Mouse (Mus musculus) midbrain, embryonic 16.5 days (tissue): ENCODE results near the gene Irf1. TPM values are rescaled to one million over a fixed set of nuclear protein-coding genes. Genes with fewer than 3 reads are reported as not detected.
"Not testable (repeated sequence)": the region's sequence is repeated elsewhere in the genome, so short reads cannot be mapped to it uniquely, and the experiment has no call there.

ENCODE experiments used
- ATAC-seq: fragments of 200-750 bp; cut with Nextera tagmentation; 2 replicates; pipeline ENCODE4 v1.8.0; 2017; ENCODE audit warnings: moderate TSS enrichment
- H3K27ac ChIP-seq: fragments of 300-500 bp; sonication (generic); 2 replicates; pipeline ENCODE4 v1.5.1; 2014; ENCODE audit warnings: mild to moderate bottlenecking, low read length, mixed read lengths
- H3K27me3 ChIP-seq: fragments of 300-500 bp; sonication (generic); 2 replicates; pipeline ENCODE4 v1.6.1; 2014; ENCODE audit warnings: low read depth, low read length, mixed read lengths; ENCODE audit not compliant: control insufficient read depth, insufficient read depth
- H3K36me3 ChIP-seq: fragments of 300-500 bp; sonication (generic); 2 replicates; pipeline ENCODE4 v1.6.1; 2014; ENCODE audit warnings: mild to moderate bottlenecking, low read length, moderate library complexity, mixed read lengths; ENCODE audit not compliant: control insufficient read depth, insufficient read depth
- H3K4me1 ChIP-seq: fragments of 300-500 bp; sonication (generic); 2 replicates; pipeline ENCODE4 v1.6.1; 2014; ENCODE audit warnings: mild to moderate bottlenecking, low read length, mixed read lengths; ENCODE audit not compliant: control insufficient read depth, insufficient read depth
- H3K4me2 ChIP-seq: fragments of 300-500 bp; sonication (generic); 2 replicates; pipeline ENCODE4 v1.6.1; 2014; ENCODE audit warnings: mild to moderate bottlenecking, low read length, mixed read lengths
- H3K4me3 ChIP-seq: fragments of 300-500 bp; sonication (generic); 2 replicates; pipeline ENCODE4 v1.5.1; 2014; ENCODE audit warnings: low read depth, mild to moderate bottlenecking, low read length, moderate library complexity, mixed read lengths
- H3K9ac ChIP-seq: fragments of 300-500 bp; sonication (generic); 2 replicates; pipeline ENCODE4 v1.6.1; 2014; ENCODE audit warnings: low read depth, low read length, mixed read lengths
- H3K9me3 ChIP-seq: fragments of 300-500 bp; sonication (generic); replicated peaks from 2 replicates; pipeline ENCODE4 v1.6.1; 2014; ENCODE audit warnings: mild to moderate bottlenecking, low read length, mixed read lengths; ENCODE audit not compliant: control insufficient read depth, poor library complexity, severe bottlenecking
- WGBS: fragments of 180-500 bp; shearing (Covaris S2); extraction: QIAGEN DNeasy Blood & Tissue Kit; methylation state at CpG from one replicate; pipeline ENCODE4 v1.1.7; 2014; 5-methylcytosine and 5-hydroxymethylcytosine counted together
- polyA plus RNA-seq: library from polyadenylated mRNA; unstranded; fragments of >200 nt; fragmentation: Nextera tagmentation; extraction: Ambion mirVana; gene quantifications from 2 replicates; pipeline ENCODE4 v1.2.1, GENCODE M21; 2015

Irf1 gene
- polyA plus RNA-seq, 1 experiment from 2014 or later = 2.2 TPM

DNA sequence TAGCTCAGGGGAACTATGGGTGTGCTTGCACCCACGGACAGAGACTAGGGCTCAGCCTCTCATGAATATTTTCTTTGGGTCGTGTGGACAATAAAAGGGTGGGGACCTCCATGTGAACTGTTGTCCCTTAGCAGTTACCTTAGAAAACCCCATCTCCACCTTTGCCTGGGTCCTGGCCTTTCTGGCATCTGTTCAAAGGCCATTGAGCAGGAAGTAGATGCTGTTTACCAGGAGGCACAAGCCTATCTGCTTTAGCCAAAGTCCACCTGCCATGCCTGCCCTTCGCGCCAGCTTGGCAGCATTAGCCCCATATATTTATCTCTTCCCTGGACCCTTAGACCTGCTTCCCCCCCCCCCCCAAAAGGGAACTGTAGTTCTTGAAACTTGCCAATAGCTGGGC, 12.2 kb upstream of the Irf1 start:
- no peaks in the 10 kb centered on the region for H3K36me3 ChIP-seq
- H3K27me3 ChIP-seq = peaks cover 24% of the 10 kb centered on the region
- peaks cover 3% of the 10 kb centered on the region; the same call in 1 of the 2 replicates for H3K4me1 ChIP-seq
- H3K27ac ChIP-seq = no peak overlapping the region
- 93% methylated on average over 4 of the region's 4 CpGs for WGBS
- H3K4me2 ChIP-seq = no peak overlapping the region
- no peak overlapping the region for H3K4me3 ChIP-seq
- no peaks in the 10 kb centered on the region for H3K9me3 ChIP-seq
- ATAC-seq = no peak
- H3K9ac ChIP-seq = no peak overlapping the region

DNA sequence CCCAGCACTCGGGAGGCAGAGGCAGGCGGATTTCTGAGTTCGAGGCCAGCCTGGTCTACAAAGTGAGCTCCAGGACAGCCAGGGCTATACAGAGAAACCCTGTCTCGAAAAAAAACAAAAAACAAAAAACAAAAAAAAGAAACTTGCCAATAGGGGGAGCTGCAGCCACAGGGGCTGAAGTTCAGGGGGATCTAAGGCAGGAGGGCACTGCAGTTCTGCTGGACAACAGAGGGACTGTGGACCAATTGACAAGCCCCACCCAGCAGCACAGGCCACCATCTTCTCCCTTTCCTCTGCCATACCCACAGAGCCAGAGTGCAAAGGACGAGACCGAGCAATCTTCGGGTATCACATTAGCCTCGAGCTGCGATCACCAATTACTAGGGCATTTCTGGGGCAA, 11.8 kb upstream of the Irf1 start:
- not testable (repeated sequence) for H3K4me3 ChIP-seq, H3K36me3 ChIP-seq
- WGBS = 85% methylated on average over 9 of the region's 9 CpGs

DNA sequence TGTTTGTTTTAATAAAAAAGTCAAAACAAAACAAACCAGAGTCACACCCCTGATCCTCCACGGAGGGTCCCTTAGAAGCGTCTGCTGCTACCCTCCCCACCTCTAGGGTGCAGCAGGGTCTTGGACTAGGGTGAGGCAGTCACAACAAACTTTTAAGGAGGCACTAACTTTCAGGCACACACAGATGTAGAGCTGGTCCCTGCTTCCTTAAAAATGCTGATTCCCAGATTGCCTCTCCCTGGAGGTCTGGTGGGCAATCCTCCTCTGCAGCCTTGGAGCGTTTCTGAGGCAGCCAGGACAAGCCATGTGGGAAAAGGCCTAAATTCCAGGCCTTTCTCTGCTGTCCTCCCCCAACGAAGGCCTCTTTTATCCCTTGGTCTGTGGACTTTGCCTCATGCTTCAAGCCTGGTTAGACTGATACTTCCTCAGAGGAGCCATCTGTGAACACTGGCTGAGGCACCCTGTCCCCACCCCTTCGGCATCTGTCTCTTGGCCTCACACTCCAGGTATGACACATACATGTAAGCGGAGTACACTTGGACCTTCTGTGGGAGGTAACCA, 10.9 kb upstream of the Irf1 start:
- no peaks in the 10 kb centered on the region for H3K9me3 ChIP-seq
- H3K4me2 ChIP-seq = no peak overlapping the region
- H3K9ac ChIP-seq = no peak overlapping the region
- H3K4me3 ChIP-seq = no peak overlapping the region
- 47% methylated on average over 6 of the region's 6 CpGs for WGBS
- peaks cover 13% of the 10 kb centered on the region for H3K4me1 ChIP-seq
- H3K36me3 ChIP-seq = no peaks in the 10 kb centered on the region
- peaks cover 32% of the 10 kb centered on the region for H3K27me3 ChIP-seq
- ATAC-seq = no peak
- H3K27ac ChIP-seq = no peak overlapping the region

More for the DNA sequence above, 11.8 kb upstream of the Irf1 start:
- not testable (repeated sequence) for H3K4me1 ChIP-seq, H3K4me2 ChIP-seq, H3K9me3 ChIP-seq, H3K9ac ChIP-seq, H3K27ac ChIP-seq, ATAC-seq
- peaks cover 24% of the 10 kb centered on the region for H3K27me3 ChIP-seq

DNA sequence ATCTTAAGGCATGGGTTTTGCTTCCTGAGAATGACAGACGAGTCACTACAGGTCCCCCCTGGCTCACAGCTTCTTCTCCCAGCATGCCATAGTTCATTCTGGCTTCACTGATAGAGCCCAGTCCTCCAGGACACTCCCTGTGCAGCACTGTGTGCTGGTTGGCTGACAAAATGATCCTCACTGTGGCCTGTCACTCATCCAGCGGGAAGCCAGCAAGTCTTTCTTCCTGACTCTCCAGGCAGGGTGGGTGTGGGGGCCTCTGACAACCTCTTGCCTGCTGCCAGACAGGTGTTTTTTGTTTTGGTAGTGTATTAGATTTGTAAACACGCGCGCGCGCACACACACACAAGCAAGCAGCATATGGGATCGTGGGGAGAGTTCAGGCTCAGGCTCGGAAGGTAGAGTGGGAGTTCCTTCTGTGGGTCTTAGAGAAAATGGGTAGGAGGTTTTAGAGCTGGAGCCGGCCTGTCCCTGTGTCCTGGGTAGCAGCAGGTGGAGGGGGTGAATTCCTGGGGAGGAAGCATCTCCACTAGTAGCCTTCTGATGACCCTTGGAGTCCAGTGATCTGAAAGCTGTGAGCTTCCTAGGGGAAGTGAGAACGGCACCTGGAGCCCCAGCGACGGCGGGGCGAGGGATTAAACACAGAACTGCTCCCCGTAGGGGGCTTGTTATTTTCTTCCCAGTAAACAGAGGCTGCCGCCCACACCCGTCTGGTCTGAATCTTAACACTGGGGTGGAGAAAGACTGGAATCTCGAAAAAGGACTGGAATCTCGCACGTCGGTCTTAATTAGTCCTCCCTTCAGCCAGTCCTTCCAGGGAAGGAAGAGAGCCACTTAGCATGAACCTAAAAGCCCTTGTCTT, 10.0 kb upstream of the Irf1 start:
- Histone ChIP-seq H3K4me1 (peaks cover 15% of the 10 kb centered on the region), H3K4me3 (no peak overlapping the region), H3K36me3 (no peaks in the 10 kb centered on the region), H3K27me3 (peaks cover 32% of the 10 kb centered on the region), H3K9ac (no peak overlapping the region), H3K4me2 (no peak overlapping the region; the same call in 1 of the 2 replicates), H3K27ac (no peak overlapping the region), H3K9me3 (no peaks in the 10 kb centered on the region)
- ATAC-seq = no peak
- 6% methylated on average over 22 of the region's 22 CpGs for WGBS

DNA sequence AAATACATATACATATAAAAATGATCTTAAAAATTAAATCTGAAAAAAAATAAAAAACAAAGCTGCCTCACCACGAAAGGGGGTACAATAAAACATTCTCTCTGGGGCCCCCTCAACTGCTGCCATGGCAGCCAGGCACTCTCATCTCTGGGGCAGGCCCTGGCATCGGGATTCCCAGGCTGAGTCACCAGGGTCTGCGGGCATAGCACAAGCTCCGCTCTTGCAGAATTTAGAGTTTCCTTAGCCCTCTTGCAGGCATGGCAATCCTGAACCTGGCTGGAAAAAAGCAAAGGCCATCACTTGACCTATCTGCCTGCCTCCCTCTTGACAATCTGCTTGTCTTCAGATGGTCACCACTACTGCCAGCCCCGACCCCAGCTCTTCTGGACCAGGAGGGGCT, 8.5 kb upstream of the Irf1 start:
- Histone ChIP-seq H3K27ac (no peak overlapping the region), H3K4me3 (no peak overlapping the region), H3K9ac (no peak overlapping the region), H3K36me3 (no peaks in the 10 kb centered on the region), H3K9me3 (no peaks in the 10 kb centered on the region), H3K27me3 (peaks cover 32% of the 10 kb centered on the region), H3K4me1 (peaks cover 15% of the 10 kb centered on the region), H3K4me2 (no peak overlapping the region)
- no peak for ATAC-seq
- 83% methylated on average over 5 of the region's 5 CpGs for WGBS

DNA sequence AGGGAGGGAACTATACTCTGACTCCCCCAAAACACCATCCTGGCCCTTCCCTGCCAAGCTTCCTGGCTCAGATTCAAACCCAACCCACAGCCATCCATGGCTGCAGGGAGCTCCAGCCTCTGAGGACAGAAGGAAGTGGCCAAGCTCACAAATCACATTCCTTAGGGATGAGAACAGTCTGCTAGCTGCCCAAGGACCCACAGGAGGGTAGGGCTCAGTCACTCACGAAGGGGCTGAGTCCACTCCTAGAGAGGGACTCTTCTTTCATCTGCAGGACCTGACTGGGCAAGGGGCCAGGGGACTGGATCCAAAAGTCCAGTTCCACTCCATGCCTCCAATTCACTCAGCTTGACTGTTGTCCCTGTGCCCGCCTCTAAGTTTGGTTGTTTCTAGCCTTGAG, 8.0 kb upstream of the Irf1 start:
- no peak overlapping the region for H3K4me2 ChIP-seq
- ATAC-seq = no peak
- H3K9me3 ChIP-seq = no peaks in the 10 kb centered on the region
- H3K4me1 ChIP-seq = peaks cover 15% of the 10 kb centered on the region
- peaks cover 32% of the 10 kb centered on the region for H3K27me3 ChIP-seq
- no peak overlapping the region for H3K27ac ChIP-seq
- H3K4me3 ChIP-seq = no peak overlapping the region
- H3K9ac ChIP-seq = no peak overlapping the region
- no peaks in the 10 kb centered on the region for H3K36me3 ChIP-seq
- 64% methylated on average over 2 of the region's 2 CpGs for WGBS

DNA sequence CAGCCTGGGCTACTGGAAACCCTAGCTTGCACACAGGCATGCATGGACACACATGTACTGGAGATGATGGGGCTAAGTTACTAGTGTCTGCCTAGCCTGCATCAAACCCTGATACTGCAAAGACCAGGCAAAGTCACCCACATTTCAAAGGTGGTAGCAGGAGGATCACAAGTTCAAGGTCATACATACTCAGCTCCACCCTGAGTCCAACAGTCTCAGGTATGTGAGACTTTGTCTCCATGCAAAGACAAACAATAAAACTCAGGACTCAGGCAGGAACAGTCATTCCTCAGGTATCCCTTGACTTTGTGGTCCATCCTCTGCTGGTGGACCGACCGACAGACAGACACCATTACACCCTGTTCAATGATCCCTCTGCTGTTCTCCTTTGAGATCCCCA, 7.4 kb upstream of the Irf1 start:
- 74% methylated on average over 2 of the region's 2 CpGs for WGBS
- H3K4me1 ChIP-seq = peaks cover 15% of the 10 kb centered on the region
- H3K9me3 ChIP-seq = no peaks in the 10 kb centered on the region
- no peak overlapping the region for H3K9ac ChIP-seq
- no peak overlapping the region for H3K27ac ChIP-seq
- H3K4me2 ChIP-seq = peak overlapping the region; percentile 64; the same call in 1 of the 2 replicates
- peaks cover 32% of the 10 kb centered on the region for H3K27me3 ChIP-seq
- H3K36me3 ChIP-seq = no peaks in the 10 kb centered on the region
- no peak overlapping the region for H3K4me3 ChIP-seq
- no peak for ATAC-seq

DNA sequence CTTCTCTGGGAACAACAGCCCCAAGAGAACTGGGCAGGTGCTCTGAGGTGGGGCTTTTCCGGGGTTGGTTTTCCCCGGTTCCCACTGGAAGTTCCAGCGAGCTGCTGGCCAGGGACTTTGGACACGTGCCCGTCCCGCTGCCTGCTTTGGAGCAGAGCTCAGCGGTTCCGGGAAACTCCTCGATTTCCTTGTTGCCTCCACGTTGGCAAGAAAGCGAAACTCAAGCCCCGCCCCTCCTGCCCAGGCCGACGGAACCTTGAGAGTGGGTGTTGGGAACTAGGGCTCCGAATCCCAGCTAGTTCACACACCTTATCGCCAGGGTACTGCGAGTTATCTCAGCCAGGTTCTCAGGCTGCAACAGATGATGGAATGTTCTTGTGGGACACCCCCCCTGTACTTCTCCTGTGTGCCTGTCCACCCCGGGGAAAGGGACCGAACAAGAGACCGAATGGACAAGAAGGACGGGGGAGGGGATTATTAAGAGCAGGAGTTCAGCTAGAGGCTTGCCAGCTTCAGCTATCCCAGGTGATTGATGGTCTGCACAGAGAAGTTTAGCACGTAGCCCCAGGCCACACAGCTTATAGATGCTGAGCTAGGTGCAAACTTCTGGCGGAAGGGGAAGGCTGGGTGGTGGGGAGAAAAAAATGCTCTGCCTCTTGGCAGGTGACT, 6.9 kb upstream of the Irf1 start:
- peak; percentile 30; the same call in 1 of the 2 replicates for ATAC-seq
- H3K27ac ChIP-seq = no peak overlapping the region

More for the DNA sequence above, 6.9 kb upstream of the Irf1 start:
- Histone ChIP-seq H3K4me2 (peak overlapping the region; percentile 64), H3K4me1 (peaks cover 15% of the 10 kb centered on the region), H3K36me3 (no peaks in the 10 kb centered on the region), H3K4me3 (peak overlapping the region; percentile 28), H3K27me3 (peaks cover 32% of the 10 kb centered on the region), H3K9ac (peak overlapping the region; percentile 57; the same call in 1 of the 2 replicates), H3K9me3 (no peaks in the 10 kb centered on the region)
- WGBS = 11% methylated on average over 23 of the region's 23 CpGs
